Mouse (Mus musculus) MEL (cell line): Measurements from ENCODE around the gene Parp11. TPM values are rescaled to one million over a fixed set of nuclear protein-coding genes. Genes with fewer than 3 reads are reported as not detected.

Source experiments
- DNase-seq: peaks from one replicate; pipeline ENCODE4 v3.0.0; 2011; ENCODE audit warnings: low read depth, low spot score
- H3K27ac ChIP-seq: 2 replicates; pipeline ENCODE4 v1.5.1; 2012; ENCODE audit warnings: low read depth, mild to moderate bottlenecking, control low read depth, low read length, moderate library complexity; ENCODE audit not compliant: control insufficient read depth
- H3K27me3 ChIP-seq, 2 experiments: fragments of 150-350 bp in 1 of 2; sonication (generic) in 1 of 2; 2 replicates each; pipeline ENCODE4 v1.6.1; 2012; ENCODE audit warnings: low read length in 2 of 2, mild to moderate bottlenecking in 2 of 2, improper control_type of control experiment in 1 of 2, moderate library complexity in 1 of 2; ENCODE audit not compliant: insufficient read depth in 2 of 2, control insufficient read depth in 1 of 2
- H3K36me3 ChIP-seq, 2 experiments: 2 replicates each; pipeline ENCODE4 v1.6.1; 2012 to 2014; ENCODE audit warnings: low read length in 2 of 2, improper control_type of control experiment in 1 of 2, inconsistent platforms in 1 of 2, mild to moderate bottlenecking in 1 of 2; ENCODE audit not compliant: insufficient read depth in 2 of 2, control insufficient read depth in 1 of 2
- H3K4me1 ChIP-seq, 2 experiments: fragments of 150-350 bp in 1 of 2; sonication (generic) in 1 of 2; 2 replicates each; pipeline ENCODE4 v1.6.1; 2012; ENCODE audit warnings: low read length in 2 of 2, improper control_type of control experiment in 1 of 2, mild to moderate bottlenecking in 1 of 2; ENCODE audit not compliant: insufficient read depth in 2 of 2, control insufficient read depth in 1 of 2
- H3K4me3 ChIP-seq, 2 experiments: fragments of 150-350 bp in 1 of 2; sonication (generic) in 1 of 2; 2 replicates each; pipeline ENCODE4 v1.5.1; 2012; ENCODE audit warnings: low read depth in 2 of 2, low read length in 2 of 2, mild to moderate bottlenecking in 2 of 2, moderate library complexity in 2 of 2, control low read depth in 1 of 2, improper control_type of control experiment in 1 of 2; ENCODE audit not compliant: control insufficient read depth in 1 of 2, insufficient read depth in 1 of 2
- H3K79me2 ChIP-seq: 2 replicates; pipeline ENCODE4 v1.6.1; 2012; ENCODE audit warnings: mild to moderate bottlenecking, low read length, moderate library complexity; ENCODE audit not compliant: control insufficient read depth, poor library complexity, insufficient read depth
- H3K9ac ChIP-seq: 2 replicates; pipeline ENCODE4 v1.6.1; 2012; ENCODE audit warnings: low read depth, mild to moderate bottlenecking, control low read depth, low read length, moderate library complexity; ENCODE audit not compliant: control insufficient read depth, poor library complexity, severe bottlenecking
- H3K9me3 ChIP-seq: fragments of 150-350 bp; sonication (generic); replicated peaks from 2 replicates; pipeline ENCODE4 v1.6.1; 2012; ENCODE audit warnings: mild to moderate bottlenecking, low read length, improper control_type of control experiment, moderate library complexity; ENCODE audit not compliant: insufficient read depth
- BHLHE40 ChIP-seq: IDR thresholded peaks from 2 replicates; pipeline ENCODE4 v1.6.1; 2012; ENCODE audit warnings: low read depth, mild to moderate bottlenecking, inconsistent platforms, low read length, improper control_type of control experiment, borderline replicate concordance
- CTCF ChIP-seq, 3 experiments: IDR thresholded peaks in 2 of 3; conservative IDR thresholded peaks in 1 of 3; 2 replicates each; pipeline ENCODE4 v1.5.1; 2011 to 2012; ENCODE audit warnings: low read length in 3 of 3, low read depth in 2 of 3, mild to moderate bottlenecking in 2 of 3, improper control_type of control experiment in 1 of 3, inconsistent platforms in 1 of 3, mixed read lengths in 1 of 3, moderate library complexity in 1 of 3; ENCODE audit not compliant: control insufficient read depth in 1 of 3, insufficient read depth in 1 of 3, poor library complexity in 1 of 3, severe bottlenecking in 1 of 3
- GABPA ChIP-seq: IDR thresholded peaks from 2 replicates; pipeline ENCODE4 v1.6.1; 2012; ENCODE audit warnings: low read depth, mild to moderate bottlenecking, inconsistent platforms, low read length, improper control_type of control experiment, moderate library complexity
- MXI1 ChIP-seq: IDR thresholded peaks from 2 replicates; pipeline ENCODE4 v1.6.1; 2011; ENCODE audit warnings: mild to moderate bottlenecking, low read depth, low read length, improper control_type of control experiment
- NRF1 ChIP-seq: IDR thresholded peaks from 2 replicates; pipeline ENCODE4 v1.6.1; 2014; ENCODE audit warnings: low read depth, mild to moderate bottlenecking, inconsistent platforms, low read length, improper control_type of control experiment, moderate library complexity; ENCODE audit not compliant: poor library complexity, insufficient read depth, severe bottlenecking
- POLR2AphosphoS2 ChIP-seq: IDR thresholded peaks from 2 replicates; pipeline ENCODE4 v1.6.1; 2011; ENCODE audit warnings: low read length, improper control_type of control experiment
- RAD21 ChIP-seq: IDR thresholded peaks from 2 replicates; pipeline ENCODE4 v1.6.1; 2011; ENCODE audit warnings: mild to moderate bottlenecking, low read depth, low read length, improper control_type of control experiment
- SMC3 ChIP-seq: IDR thresholded peaks from 2 replicates; pipeline ENCODE4 v1.6.1; 2011; ENCODE audit warnings: low read depth, low read length, improper control_type of control experiment
- TCF12 ChIP-seq: IDR thresholded peaks from 2 replicates; pipeline ENCODE4 v1.6.1; 2014; ENCODE audit warnings: low read depth, mild to moderate bottlenecking, inconsistent platforms, low read length, improper control_type of control experiment, moderate library complexity
- UBTF ChIP-seq: IDR thresholded peaks from 2 replicates; pipeline ENCODE4 v1.6.1; 2012; ENCODE audit warnings: low read depth, mild to moderate bottlenecking, inconsistent platforms, low read length, improper control_type of control experiment, moderate library complexity, borderline replicate concordance; ENCODE audit not compliant: insufficient read depth
- ZC3H11A ChIP-seq: IDR thresholded peaks from 2 replicates; pipeline ENCODE4 v1.6.1; 2012; ENCODE audit warnings: low read depth, mild to moderate bottlenecking, inconsistent platforms, low read length, improper control_type of control experiment
- ZNF384 ChIP-seq: IDR thresholded peaks from 2 replicates; pipeline ENCODE4 v1.6.1; 2012; ENCODE audit warnings: low read depth, mild to moderate bottlenecking, inconsistent platforms, low read length, improper control_type of control experiment
- polyA plus RNA-seq, 2 experiments: library from polyadenylated mRNA; stranded (reverse) in 1 of 2; unstranded in 1 of 2; fragments of >175 nt in 1 of 2; fragments of >200 nt in 1 of 2; gene quantifications; 2 replicates each; pipeline versions ENCODE4 v1.2.1 to v1.2.4; 2012; ENCODE audit warnings: low replicate concordance in 2 of 2, low read depth in 1 of 2; ENCODE audit not compliant: insufficient read length in 2 of 2, insufficient read depth in 1 of 2, missing spikeins in 1 of 2
- total RNA-seq: library from RNA; depleted of rRNA; stranded (reverse); fragments of 300-350 nt; gene quantifications from 2 replicates; pipeline ENCODE4 v1.2.3, GENCODE M21; 2012; rRNA removed

Parp11 gene
- total and polyA plus RNA-seq, 3 experiments: 5.9 to 8.2 TPM; not detected in 1

- H3K4me3 ChIP-seq: no peak overlapping the region
- H3K27me3 ChIP-seq: peaks cover 0 to 7% of the 10 kb centered on the region in 2 experiments; a peak in 3 of 4 replicates
- peak; percentile 80 for DNase-seq
- H3K79me2 ChIP-seq: no peaks in the 10 kb centered on the region
- no peak overlapping the region for H3K9ac ChIP-seq
- no peaks in the 10 kb centered on the region for H3K36me3 ChIP-seq
- no peak overlapping the region for H3K27ac ChIP-seq
- no peaks in the 10 kb centered on the region for H3K4me1 ChIP-seq
- H3K9me3 ChIP-seq: no peaks in the 10 kb centered on the region
- 0 out of 2 replicates have a peak, but pooled peaks have one; percentile 16 for TF ChIP-seq BHLHE40
- TF ChIP-seq POLR2AphosphoS2: no peak
- TF ChIP-seq GABPA: no peak
- peak; percentile 73 for TF ChIP-seq SMC3
- TF ChIP-seq UBTF: no peak
- TF ChIP-seq ZC3H11A: peak; percentile 61
- no peak for TF ChIP-seq TCF12
- peak; percentile 84 for TF ChIP-seq RAD21
- no peak for TF ChIP-seq ZNF384
- TF ChIP-seq MXI1: no peak
- peak; percentile 64 to 90 (median 73) for TF ChIP-seq CTCF (IDR thresholded peaks at IDR 0.05 in 2 of 3, conservative IDR thresholded peaks at IDR 0.05 in 1 of 3; ENCODE audit: control insufficient read depth in 1 of 3, insufficient read depth in 1 of 3, low read depth in 2 of 3, low read length in 3 of 3, poor library complexity in 1 of 3, severe bottlenecking in 1 of 3)
- no peak for TF ChIP-seq NRF1
Measured at GRCm38 (mm10) chr6:127541617-127542374, 95.2 kb downstream of the Parp11 start.

Other genes with a start within 250 kb of the Parp11 start
- gene Cracr2a, start 114.5 kb downstream of the Parp11 start, total RNA-seq: 1.9 and 2.2 TPM in 2 replicates
- gene Cracr2a, start 114.5 kb downstream of the Parp11 start, polyA plus RNA-seq: 1 to 10 TPM in 1 of 2 experiments, not detected in 1; 3.1 TPM